Mouse (Mus musculus) telencephalon, adult 2 months (tissue): Measurements from ENCODE around the gene Gm9125.
"Not testable (repeated sequence)": the region's sequence is repeated elsewhere in the genome, so short reads cannot be mapped to it uniquely, and the experiment has no call there.

Experiments used
- DNase-seq: peaks from one replicate; pipeline ENCODE4 v3.0.0-alpha.2; 2011; ENCODE audit warnings: low read depth, low spot score

Gm9125 gene

GRCm38 (mm10) chr3:94054785-94055184, at the start of gene Gm9125:
TSS of gene Gm9125 (minus strand) at chr3:94054885.
- DNase-seq, result not testable (repeated sequence)

GRCm38 (mm10) chr3:94072544-94072943, 17.9 kb upstream of the Gm9125 start, which contains the start of gene Gm10697:
TSS of gene Gm10697 (minus strand) at chr3:94072644.
- not testable (repeated sequence) for DNase-seq

- not testable (repeated sequence) for DNase-seq
Observed at GRCm38 (mm10) chr3:94049566-94050121, 5.0 kb downstream of the Gm9125 start.

GRCm38 (mm10) chr3:94038241-94038640, 16.4 kb downstream of the Gm9125 start:
- DNase-seq, result not testable (repeated sequence)

GRCm38 (mm10) chr3:94034400-94034799, 20.3 kb downstream of the Gm9125 start:
- not testable (repeated sequence) for DNase-seq
